Mouse (Mus musculus) cerebellum, postnatal 14 days (tissue): ENCODE measurements around the gene Frmd4a.
"Not testable (repeated sequence)": the region's sequence is repeated elsewhere in the genome, so short reads cannot be mapped to it uniquely, and the experiment has no call there.

Experiments
- DNase-seq, 2 experiments: peaks; one replicate each; pipeline ENCODE4 v3.0.0; 2021; ENCODE audit warnings: mixed read lengths in 2 of 2

The Frmd4a gene

DNA sequence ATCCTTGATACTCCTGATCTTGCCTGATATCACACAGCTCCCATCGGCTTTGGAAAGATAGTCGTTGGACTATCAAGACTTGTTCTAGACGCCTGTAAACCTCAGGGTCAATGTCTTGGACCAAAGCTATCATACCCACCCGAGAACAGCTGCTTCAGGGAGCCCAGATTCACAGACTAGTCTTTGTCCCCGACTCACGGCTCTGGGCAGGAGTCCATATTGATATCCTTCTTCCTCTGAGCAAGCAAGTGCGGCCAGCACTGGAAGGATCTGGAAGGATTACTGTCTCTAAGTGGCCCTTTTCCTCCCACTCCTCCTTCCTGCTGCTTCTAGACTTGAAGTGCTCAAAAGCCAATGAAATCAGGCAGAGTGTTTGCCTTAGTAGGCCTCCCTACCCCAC, 575.1 kb downstream of the Frmd4a start:
- no peak for DNase-seq

DNA sequence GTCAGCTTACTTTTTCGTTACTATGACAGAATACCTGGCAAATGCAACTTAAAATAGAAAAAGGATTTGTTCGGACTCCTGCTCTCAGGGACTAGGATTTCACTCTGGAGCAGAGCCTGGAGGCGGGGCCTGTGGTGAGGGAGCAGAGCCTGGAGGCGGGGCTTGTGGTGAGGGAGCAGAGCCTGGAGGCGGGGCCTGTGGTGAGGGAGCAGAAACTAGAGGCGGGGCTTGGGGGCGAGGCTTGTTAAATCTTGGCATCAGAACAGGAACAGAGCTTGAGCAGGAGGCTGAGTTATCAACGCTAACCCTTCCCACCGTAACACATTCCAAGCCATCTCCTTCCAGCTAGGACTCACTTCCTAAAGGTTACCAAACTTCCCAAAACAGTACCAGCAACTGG, 575.9 kb downstream of the Frmd4a start:
- DNase-seq = peak in 1 of 2 experiments; percentile 47

DNA sequence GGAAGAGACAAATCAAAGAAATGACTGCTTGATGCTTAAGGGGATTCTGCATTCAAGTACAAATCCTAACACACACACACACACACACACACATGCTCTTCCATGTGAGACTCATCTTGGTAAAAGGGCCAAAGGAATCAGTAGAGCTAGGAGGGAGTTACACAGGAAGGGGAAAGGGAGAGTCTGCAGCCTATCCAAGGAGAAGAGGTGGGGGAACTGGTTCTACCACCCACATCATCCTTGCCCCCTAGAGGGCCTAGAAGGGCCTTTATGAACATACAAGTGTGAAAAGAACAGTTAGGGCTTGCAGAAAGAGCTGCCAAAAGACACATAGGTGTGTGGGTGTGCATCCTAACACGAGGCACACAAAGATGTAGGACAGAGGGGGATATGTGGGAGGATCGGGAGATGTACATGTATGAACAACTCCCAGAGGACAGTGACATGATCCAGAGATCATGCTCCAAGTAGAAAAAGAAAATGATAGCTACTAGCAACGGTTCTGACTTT, 576.4 kb downstream of the Frmd4a start:
- no peak for DNase-seq

DNA sequence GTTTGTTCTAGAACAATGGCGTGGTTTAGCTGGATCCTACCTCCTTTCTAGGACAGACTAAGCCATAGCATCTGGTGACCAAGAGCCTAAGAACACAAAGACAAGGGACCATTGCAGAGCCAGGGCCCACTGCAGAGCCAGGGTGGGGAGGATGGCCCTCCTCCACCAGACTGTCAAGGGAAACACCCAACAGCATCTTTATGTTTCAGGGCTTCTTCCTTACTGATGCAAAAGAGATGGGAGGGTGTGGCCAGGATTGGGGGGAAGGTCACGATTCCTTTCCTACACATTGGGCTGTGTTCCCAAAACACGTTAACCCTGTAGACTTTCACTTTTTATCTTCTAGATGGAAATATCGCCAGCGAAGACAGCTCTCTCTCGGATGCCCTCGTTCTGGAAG, 579.5 kb downstream of the Frmd4a start:
- no peak for DNase-seq

DNA sequence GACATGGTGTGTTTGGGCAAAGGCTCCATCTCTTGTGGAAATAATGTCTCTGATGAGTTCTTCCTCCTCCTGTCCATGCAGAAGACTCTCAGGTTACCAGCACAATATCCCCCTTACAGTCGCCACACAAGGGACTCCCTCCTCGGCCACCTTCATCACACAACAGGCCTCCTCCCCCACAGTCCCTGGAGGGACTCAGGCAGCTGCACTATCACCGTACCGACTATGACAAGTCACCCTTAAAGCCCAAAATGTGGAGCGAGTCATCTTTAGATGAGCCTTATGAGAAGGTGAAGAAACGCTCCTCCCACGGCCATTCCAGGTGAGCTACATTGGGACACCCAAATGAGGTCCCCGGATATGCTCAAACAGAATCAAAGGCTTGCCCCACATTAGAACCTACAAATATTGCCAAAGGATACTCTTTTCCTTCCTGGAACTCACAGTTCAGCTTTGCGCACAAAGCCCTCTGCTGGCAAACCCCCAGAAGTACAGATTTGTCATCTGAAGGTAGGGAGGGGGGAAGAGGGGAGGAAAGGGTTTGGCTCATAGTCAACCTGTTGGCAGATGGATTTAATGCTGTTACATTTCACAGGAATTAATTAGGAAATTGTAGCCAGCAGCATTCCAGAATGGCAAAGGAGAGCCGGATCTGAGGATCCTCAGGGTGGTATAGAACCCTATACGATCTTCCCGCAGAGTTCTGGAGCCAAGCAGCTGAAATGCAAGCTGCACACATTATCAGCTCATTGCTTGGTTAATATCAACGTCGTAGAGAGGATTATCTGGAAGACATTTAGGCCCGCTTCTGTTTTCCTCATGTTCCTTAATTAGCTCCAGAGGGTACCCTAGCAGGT, 583.7 kb downstream of the Frmd4a start:
- DNase-seq = peak; percentile 90 to 92

DNA sequence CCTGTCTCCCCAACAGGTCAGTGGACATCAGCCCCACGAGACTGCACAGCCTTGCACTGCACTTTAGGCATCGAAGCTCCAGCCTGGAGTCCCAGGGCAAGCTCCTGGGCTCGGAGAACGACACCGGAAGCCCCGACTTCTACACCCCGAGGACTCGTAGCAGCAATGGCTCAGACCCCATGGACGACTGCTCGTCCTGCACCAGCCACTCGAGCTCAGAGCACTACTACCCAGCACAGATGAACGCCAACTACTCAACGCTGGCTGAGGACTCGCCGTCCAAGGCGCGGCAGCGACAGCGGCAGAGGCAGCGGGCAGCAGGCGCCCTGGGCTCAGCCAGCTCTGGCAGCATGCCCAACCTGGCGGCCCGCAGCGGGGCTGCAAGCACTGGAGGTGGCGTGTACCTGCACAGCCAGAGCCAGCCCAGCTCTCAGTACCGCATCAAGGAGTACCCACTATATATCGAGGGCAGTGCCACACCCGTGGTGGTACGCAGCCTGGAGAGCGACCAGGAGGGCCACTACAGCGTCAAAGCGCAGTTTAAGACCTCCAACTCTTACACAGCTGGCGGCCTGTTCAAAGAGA, 585.9 kb downstream of the Frmd4a start:
- DNase-seq = peak in 1 of 2 experiments; percentile 47

DNA sequence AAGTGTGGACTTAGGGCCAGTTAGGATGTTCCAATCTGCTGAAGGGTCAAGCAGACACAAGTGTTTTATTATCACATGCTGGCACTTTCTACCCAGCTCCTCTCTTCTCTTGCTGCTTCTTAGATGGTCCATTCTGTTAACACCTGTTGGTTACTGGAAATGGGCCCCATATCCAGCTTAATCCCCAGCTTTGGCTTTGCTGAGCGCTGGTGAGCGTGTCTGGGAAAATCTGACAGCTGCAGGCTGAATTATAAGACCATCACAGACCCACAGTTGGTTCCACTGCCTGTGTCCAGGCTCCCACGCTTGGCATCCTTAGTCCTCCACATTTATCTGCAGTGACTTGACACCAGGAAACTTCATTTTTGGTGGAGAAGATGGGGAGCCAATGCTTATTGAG, 589.0 kb downstream of the Frmd4a start:
- DNase-seq = no peak

DNA sequence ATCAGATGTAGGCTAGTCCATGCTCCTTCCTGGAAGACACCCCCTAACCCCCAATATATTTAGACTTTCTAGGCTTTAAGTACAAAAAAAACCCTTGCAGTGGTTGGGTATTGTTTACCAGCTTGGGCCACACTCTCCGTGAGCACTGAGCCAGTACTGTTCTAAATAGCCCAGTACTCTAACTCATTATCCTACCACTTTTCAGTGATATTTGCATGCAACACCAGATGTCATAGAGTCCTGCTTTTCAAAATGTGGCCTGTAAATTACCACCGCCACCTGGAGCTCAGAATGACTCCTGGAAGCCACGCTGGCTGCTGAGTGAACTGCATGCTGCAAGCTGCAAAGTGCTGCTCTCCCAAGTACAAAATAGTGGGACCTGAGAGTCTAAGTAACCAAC, 590.7 kb downstream of the Frmd4a start:
- DNase-seq = no peak

DNA sequence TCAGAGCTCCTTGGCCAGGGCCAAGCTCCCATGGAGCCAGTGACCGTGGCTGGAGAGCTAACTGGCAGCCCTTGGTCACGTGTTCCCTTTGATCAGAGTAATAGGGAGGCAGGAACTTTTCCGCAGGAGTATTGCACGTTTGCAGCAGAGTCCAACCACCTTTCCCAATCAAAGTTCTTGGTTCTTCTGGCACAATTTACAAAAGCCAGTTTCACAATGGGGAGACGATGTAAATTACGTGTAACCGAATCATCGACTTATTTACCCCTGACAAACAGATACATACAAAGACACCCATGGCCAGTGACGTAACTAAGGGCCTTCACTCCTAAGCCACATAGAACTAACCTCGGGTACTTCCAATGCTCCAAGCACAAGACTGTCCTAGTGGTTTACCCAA, 591.9 kb downstream of the Frmd4a start:
- DNase-seq = no peak

DNA sequence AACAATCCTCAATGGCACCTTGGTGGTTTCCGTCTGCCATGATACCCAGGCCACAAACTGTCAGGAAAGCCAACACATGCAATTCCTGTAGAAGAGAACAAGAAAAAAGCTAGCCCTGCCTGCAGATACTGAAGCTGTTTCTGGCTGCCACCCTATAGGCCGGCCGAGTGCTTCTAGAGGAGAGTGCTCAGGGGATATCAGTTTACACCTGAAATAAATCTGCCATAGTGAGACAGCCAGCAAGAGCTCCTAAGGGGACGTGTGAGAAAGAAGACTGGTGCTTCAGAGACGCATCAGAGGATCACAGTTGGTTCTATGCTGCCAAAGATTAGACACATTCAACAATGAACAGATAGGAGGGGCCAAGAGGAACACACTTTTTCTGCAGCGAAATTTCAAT, 593.8 kb downstream of the Frmd4a start:
- DNase-seq = no peak

DNA sequence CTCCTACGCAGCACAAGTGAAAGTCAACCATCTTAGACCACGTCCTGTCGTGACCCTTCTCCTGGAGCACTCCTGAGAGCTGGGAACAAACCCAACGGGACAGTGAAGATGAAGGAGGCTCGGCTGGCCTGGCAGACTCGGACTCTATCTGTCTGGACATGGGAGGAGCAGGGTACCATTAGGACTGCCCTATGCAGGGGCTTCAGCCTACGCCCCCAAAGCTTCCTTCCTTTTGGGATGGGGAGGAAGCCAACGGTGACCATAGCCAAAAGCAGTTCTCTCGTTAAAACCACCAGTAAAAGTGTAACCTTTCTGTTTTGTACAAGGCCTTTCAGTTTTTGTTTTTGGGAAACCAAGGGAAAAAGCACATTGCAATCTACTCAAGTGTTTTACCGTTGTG, 594.2 kb downstream of the Frmd4a start:
- DNase-seq = no peak

DNA sequence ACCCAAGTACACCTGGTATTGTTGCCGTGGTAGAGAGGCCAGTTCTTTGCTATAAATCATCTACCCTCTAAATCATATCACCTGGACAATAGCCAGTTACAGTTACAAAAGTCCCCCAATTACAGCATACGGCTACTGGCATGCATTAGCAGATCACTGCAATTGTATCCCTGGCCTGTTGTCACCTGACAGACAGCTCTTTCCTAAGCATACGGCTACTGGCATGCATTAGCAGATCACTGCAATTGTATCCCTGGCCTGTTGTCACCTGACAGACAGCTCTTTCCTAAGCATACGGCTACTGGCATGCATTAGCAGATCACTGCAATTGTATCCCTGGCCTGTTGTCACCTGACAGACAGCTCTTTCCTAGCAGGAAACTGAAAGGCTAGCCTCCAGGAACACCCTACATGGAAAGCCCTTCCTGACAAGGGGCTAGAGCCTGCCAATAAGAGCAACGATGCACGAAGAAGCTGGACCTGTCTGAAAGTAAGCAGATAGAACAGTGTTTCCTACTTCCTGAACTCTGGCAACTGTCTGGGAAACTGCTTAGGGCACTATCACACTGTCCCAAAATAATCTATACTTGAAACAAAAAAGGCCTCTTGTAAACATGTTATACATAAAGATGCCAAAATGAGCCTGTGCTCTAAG, 596.9 kb downstream of the Frmd4a start:
- not testable (repeated sequence) for DNase-seq

DNA sequence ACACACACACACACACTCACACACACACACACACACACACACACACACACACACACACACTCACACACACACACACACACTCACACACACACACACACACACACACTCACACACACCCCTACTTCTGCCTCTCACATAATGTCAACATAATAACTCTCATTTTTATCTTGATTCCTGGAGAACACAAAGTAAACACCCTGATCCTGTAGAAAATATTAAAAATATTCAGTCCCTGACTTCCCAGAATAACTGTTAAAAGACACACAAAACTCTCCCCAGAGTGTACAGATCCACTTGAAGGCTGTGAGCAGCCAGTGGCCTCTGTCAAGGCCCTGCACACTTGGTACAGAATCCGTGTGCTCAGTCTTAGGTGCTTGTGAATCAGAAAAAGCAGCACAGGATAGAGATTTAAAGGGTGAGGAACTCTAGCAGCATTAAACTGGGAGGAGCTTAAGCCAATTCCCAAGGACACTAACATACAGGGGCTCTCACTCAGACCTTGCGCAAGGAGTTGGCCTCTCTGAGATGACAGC, 597.6 kb downstream of the Frmd4a start:
- no peak for DNase-seq

DNA sequence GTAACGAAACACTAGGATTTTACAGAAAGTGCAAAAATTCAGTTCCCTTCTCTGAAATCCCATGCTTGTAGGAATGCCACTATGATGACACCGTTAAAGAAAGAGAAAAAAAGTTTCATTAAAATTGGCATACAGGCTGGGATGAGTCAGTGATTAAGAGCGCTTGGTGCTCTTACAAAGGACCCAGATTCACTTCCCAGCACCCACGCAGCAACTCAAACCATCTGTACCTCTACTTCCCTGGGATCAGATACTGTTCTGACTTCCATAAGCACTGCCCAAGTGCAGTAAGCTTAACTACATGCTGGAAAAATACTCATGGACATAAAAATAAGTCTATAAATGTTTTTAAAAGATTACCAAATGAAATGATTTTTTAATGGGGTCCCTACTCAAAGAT, 599.5 kb downstream of the Frmd4a start:
- no peak for DNase-seq

DNA sequence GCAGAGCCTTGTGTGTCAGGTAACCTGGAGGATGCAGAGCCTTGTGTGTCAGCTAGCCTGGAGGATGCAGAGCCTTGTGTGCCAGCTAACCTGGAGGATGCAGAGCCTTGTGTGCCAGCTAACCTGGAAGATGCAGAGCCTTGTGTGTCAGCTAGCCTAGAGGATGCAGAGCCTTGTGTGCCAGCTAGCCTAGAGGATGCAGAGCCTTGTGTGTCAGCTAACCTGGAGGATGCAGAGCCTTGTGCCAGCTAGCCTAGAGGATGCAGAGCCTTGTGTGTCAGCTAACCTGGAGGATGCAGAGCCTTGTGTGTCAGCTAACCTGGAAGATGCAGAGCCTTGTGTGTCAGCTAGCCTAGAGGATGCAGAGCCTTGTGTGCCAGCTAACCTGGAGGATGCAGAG, 601.6 kb downstream of the Frmd4a start:
- DNase-seq = peak in 1 of 2 experiments; percentile 36

DNA sequence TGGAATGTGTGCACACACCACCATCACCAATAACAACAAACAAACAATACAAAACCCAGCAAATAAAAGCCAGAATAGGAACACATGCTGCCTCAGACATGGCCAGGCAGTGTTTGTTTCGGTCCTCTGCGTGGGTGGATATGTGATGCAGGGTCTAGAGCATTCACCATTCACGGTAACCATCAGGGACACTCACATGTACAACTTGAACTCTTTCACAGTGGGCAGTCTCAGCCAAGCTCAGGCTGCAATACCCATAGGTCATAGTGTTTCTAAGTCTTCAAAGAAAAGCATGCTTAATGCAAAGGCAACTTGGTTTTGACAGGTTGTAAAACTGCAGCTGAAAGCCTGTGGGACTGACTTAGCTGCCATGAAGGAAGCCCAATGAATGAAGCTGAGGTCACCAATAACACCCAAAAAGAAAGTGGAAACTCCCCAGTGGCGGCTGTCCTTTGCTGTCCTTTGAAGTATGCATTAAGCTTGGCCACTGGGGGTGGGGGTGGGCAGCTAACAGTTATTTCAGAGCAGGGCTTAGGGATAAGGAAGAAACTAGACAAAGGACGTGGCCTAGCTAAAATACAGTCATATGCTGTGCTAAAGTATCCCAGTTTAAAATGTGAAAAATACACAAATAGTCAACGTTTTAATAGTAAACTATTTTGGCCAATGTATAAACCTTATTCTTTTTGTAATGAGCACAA, 602.5 kb downstream of the Frmd4a start:
- DNase-seq = no peak

DNA sequence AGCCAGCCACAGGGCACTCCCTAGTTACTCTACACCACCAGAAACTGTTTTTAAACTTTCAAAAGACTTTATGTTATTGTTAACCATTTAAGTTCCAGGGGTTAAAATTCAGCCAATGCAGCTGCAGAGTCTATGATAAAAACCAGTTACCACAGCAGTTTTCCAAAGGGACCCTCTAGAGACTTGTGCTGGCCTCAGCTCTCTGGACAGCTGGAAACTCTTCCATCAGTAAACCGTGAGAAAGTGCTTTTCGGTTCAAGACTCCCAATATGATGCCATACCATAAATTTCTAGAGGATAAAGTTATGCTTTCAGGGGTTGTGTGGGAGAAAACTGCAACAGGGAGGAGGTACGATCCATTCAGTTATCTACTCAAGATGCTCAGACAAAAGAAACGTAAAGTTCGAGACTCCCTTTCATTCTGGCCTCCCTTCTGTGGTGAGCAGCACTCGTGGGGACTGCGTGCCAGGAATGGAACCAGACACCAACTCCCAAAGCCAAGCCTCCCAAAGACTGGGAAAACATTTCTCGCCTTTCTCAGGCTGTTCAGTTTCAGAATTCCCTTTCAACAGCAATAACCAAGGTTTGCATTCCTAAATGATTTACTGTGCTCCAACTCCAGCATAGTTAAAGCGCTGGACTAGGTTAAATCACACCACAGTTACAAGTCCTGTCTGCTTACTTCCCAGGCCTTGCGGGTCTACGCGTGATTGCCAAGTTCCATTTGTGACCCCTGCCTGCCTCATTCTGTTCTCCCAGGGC, 603.3 kb downstream of the Frmd4a start:
- DNase-seq = no peak

DNA sequence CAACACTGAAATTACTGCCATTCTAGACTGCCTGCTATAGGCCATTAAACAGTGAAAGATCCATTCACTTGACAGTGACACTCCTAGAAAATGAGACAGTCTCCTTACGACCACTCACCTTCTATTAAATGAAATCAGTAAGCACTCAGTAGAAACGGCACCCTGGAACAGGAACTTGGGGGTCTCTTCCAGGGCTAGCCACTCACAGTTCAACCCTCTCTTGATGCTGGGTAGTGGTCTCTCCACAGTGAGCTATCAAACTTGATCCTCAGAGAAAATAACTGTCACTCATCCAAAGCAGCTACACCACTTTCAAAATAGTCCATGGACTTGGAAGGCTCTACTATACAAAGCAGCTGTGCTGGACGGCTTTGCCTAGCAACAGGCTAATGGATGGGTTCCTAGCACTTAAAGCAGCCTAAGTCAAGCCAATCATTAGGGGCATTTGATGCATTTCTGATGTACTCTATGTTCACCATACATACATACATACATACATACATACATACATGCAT, 604.0 kb downstream of the Frmd4a start:
- DNase-seq = no peak

DNA sequence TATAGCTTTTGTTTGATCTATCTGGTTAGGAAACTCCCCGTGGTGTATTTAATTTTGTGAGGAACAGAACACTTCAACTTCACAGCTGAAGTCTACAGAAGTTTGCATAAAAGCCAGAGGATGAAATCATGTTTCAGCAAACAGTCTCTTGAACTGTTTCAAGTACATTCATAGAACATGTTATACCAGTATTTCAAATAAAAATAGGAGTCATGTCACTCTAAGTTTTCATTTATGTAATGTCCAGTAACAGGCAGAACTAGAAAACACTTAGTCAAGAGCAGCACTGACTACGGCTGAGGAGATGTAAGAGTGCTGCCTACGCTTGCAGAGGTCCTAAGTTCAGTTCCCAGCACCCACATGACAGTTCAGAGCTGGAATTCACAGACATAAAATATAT, 609.4 kb downstream of the Frmd4a start:
- no peak for DNase-seq

DNA sequence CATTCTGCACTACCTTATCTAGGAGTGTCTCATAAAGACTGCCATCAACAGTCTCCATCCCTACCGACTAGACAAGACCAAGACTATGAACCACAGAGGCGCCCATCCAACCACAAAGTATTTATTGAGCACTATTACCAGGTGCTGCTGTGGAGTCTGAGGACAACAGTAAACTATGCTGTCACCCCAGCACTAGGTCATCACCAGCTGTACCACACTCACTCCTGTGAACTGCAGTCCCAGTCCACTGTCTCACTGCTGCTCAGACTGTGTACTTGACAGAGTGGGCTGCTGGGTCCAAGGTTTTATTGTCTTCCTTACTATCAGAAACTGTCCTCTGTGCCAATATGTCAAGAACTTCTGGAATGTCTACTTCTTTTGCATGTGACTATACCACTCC, 611.4 kb downstream of the Frmd4a start:
- no peak for DNase-seq

DNA sequence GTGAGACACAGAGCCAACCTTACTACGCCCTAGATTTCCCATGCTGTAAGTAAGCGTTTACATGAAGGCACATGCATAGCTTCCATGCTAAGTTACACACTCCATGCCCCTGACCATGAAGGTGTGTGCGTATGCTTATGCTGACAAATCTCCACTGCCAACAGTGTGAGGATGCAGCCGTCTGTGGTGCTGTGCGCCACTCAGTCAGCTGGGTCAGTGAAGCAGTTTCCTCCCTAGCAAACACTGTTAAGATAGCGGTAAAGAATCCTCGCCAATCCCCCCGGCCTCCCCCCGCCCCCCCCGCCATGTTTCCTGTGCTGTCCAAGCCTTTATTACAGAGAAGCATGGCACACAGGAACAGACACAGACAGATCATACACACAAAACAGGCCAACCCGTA, 612.0 kb downstream of the Frmd4a start:
- DNase-seq = no peak
